Mouse (Mus musculus): ENCODE results near the gene Prune2. TPM values are rescaled to one million over a fixed set of nuclear protein-coding genes. Genes with fewer than 3 reads are reported as not detected.

Gene Prune2
- polyA plus RNA-seq, 1 experiment from 2014 or later: 1.7 TPM

DNA sequence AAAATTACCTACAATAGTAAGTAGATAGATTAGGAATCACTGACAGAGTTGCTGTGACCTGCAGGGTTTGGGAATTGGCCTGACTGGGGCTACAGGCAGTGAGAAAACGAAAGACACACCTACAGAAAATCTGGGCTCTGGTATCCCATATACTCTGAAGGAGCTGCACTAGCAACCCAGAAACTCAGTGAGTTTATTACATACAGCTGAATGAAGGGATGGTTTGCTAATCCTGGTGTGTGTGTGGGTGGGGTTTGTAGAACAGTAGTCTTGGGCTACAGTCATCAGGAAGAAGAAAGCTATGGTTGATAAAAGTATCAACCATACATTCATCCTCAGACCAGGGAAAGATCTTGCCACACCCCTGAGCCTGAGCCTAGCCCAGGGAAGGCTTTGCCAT is 285.3 kb downstream of the Prune2 start:
- Histone ChIP-seq H3K9me3 (no peaks in the 10 kb centered on the region), H3K36me3 (no peaks in the 10 kb centered on the region), H3K4me3 (no peak overlapping the region), H3K27me3 (ENCODE audit: insufficient read depth, poor library complexity, severe bottlenecking) (no peaks in the 10 kb centered on the region), H3K4me1 (replicated peaks) (0 out of 2 replicates have a peak, but pooled peaks cover 3% of the 10 kb centered on the region), H3K27ac (no peak overlapping the region)
- no peak for DNase-seq (ENCODE audit: low spot score)
- 83% methylated on average over 1 of the region's 1 CpGs for WGBS

DNA sequence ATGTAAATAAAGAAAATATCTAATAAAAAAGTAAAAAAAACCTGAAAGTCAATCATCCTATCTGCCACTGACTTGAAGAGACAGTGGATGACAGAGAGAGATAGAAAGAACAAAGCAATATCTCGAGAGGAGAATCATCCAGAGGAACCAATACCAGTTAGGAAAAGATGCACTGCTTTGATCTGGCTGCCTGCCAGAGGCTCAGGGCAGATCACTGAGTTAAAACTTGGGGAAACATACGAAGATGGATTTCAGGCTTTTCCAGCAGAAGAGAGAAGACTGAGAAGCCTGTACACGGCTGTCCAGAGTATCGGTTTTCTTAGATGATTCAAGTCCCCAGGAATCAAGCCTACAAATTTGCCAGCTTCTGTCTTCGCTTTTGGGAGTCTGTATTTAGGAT is 287.0 kb downstream of the Prune2 start:
- Histone ChIP-seq H3K27ac (no peak overlapping the region), H3K4me3 (no peak overlapping the region), H3K9me3 (no peaks in the 10 kb centered on the region), H3K27me3 (ENCODE audit: insufficient read depth, poor library complexity, severe bottlenecking) (no peaks in the 10 kb centered on the region), H3K36me3 (no peaks in the 10 kb centered on the region), H3K4me1 (replicated peaks) (no peaks in the 10 kb centered on the region)
- 84% methylated on average over 5 of the region's 5 CpGs for WGBS
- no peak for DNase-seq (ENCODE audit: low spot score)

DNA sequence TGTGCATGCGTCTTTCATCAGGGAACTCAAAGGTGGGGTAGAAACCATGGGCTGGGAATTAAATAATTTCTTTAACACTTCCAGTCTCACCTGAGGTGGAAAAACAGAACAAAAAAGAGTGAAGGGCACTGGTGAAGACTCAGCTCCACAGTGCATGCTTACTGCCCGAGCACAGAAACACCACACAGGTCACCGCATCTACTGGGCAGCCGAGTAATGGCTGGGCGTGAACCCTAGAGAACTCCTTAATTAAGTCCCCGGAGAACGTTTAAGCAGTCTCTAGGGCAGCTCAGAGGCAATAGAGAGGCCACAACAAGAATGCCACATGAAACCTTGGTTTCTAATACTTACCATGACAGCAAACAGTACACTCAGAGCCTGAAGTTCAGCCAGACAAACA is 288.6 kb downstream of the Prune2 start:
- Histone ChIP-seq H3K27ac (no peak overlapping the region), H3K4me1 (replicated peaks) (no peaks in the 10 kb centered on the region), H3K36me3 (no peaks in the 10 kb centered on the region), H3K27me3 (ENCODE audit: insufficient read depth, poor library complexity, severe bottlenecking) (no peaks in the 10 kb centered on the region), H3K9me3 (no peaks in the 10 kb centered on the region), H3K4me3 (no peak overlapping the region)
- no peak for DNase-seq (ENCODE audit: low spot score)
- 79% methylated on average over 7 of the region's 7 CpGs for whole genome bisulfite sequencing

DNA sequence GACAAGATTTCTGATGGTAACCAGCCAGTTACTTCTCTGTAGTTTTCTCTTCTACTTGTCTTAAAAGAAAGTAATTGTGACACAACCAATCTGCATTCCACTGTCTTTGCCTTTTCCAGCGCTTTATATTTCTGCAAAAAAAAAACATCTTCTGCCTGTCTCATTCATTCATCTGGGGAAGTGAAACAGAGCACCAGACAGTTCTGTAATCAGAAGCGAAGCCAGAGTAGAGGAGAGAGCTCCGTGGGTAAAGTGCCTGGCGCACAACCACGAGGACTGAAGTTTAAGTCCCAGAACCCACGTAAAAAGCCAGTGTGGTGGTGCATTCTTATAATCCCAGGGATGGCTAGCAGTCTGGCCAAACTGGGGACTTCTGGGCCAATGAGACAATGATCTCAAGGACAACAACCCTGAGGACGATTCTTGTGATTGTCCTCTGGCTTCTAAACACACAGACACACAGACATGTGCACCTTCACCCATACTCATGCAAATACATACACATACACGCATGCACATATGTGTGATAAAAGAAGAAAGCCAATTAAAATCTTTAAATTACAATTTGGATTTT is 291.5 kb downstream of the Prune2 start:
- Histone ChIP-seq H3K4me1 (replicated peaks) (no peaks in the 10 kb centered on the region), H3K27me3 (ENCODE audit: insufficient read depth, poor library complexity, severe bottlenecking) (no peaks in the 10 kb centered on the region), H3K27ac (no peak overlapping the region), H3K9me3 (no peaks in the 10 kb centered on the region), H3K4me3 (no peak overlapping the region), H3K36me3 (no peaks in the 10 kb centered on the region)
- no peak for DNase-seq (ENCODE audit: low spot score)
- WGBS: 88% methylated on average over 8 of the region's 8 CpGs

DNA sequence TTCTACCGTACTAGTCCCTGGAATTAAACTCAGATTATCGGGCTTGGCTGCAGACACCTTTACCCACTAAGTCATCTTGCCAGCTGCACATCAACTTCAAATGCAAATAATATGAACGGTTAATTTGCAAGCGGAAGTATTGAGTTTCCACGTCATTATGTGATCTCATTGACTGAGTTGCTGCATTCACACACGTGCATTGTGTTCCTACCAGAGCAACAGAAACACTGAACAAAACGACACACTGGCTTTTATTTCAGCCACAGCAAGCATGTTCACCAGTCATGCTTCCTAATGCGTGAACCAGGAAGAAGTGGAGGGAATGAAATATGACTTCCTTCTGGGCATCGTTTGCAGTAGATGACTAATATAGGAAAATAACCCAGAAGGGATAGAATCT is 293.8 kb downstream of the Prune2 start:
- no peak overlapping the region for H3K4me3 ChIP-seq
- peaks cover 3% of the 10 kb centered on the region; the same call in 1 of the 2 replicates for H3K4me1 ChIP-seq (replicated peaks)
- H3K9me3 ChIP-seq: no peaks in the 10 kb centered on the region
- no peaks in the 10 kb centered on the region for H3K36me3 ChIP-seq
- DNase-seq (ENCODE audit: low spot score): no peak
- H3K27ac ChIP-seq: no peak overlapping the region
- H3K27me3 ChIP-seq (ENCODE audit: insufficient read depth, poor library complexity, severe bottlenecking): no peaks in the 10 kb centered on the region
- WGBS: 88% methylated on average over 9 of the region's 9 CpGs

DNA sequence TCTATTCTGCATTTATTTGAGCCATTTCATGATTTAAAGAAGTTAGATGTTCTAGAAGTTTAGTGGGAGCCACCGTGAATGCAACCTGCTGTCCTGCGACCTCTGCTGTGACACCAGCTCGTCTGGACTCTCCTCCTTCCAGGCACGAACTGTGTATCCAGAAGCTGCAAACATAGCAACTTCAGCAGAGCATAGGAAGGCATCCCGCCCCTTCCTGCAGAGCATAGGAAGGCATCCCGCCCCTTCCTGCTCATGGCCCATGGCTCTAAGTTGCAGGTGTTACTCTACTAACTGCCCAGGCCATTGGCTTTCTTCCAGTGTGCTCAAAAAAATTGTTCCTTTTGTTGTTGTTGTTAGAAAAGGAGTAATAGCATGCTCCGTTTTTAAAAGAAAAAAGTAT is 294.9 kb downstream of the Prune2 start:
- WGBS: 83% methylated on average over 7 of the region's 7 CpGs
- H3K4me3 ChIP-seq: no peak overlapping the region
- H3K27ac ChIP-seq: no peak overlapping the region
- no peaks in the 10 kb centered on the region for H3K36me3 ChIP-seq
- peaks cover 8% of the 10 kb centered on the region; the same call in 1 of the 2 replicates for H3K4me1 ChIP-seq (replicated peaks)
- DNase-seq (ENCODE audit: low spot score): no peak
- no peaks in the 10 kb centered on the region for H3K27me3 ChIP-seq (ENCODE audit: insufficient read depth, poor library complexity, severe bottlenecking)
- no peaks in the 10 kb centered on the region for H3K9me3 ChIP-seq

DNA sequence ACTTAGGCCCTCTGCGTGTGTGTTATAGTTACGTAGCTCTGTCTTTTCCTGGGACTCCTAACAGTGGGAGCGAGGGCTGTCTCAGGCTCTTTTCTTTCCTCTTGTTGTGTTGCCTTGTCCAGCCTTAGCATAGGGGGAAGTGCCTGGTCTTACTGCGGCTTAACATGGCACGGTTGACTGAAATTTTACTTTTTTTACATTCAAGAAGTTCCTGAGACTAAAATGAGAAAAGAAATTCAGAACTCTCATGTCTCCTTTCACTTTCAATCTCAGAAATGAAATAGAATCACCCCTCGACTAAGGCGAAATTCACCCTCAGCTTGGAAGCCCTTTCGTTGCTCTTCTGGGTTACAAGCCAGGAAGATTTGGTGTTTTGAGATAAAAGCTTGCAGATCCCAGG is 295.5 kb downstream of the Prune2 start:
- no peak overlapping the region for H3K4me3 ChIP-seq
- H3K27me3 ChIP-seq (ENCODE audit: insufficient read depth, poor library complexity, severe bottlenecking): no peaks in the 10 kb centered on the region
- H3K4me1 ChIP-seq (replicated peaks): peaks cover 14% of the 10 kb centered on the region
- H3K36me3 ChIP-seq: no peaks in the 10 kb centered on the region
- no peak for DNase-seq (ENCODE audit: low spot score)
- no peak overlapping the region for H3K27ac ChIP-seq
- 89% methylated on average over 8 of the region's 8 CpGs for WGBS
- no peaks in the 10 kb centered on the region for H3K9me3 ChIP-seq

DNA sequence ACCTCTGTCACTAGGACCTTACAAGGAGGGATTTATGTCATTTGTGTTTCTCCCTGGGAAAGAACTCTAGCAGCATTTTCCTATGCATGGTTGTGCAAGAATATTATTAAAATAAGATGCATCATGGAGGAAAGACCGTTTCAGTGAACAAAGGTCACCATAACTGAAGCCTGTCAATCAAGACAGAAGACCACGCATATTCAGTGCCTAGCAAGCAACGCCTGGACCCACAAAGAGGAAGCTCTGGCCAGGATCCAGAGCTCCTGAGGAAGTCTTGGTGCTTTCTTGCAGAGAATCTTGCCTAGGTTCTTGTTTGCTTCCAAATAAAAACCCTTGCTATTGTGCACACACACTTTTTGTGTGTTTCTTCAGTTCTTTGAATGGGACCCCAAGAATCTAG is 296.9 kb downstream of the Prune2 start:
- WGBS: 65% methylated on average over 3 of the region's 3 CpGs
- H3K9me3 ChIP-seq: no peaks in the 10 kb centered on the region
- no peaks in the 10 kb centered on the region for H3K27me3 ChIP-seq (ENCODE audit: insufficient read depth, poor library complexity, severe bottlenecking)
- H3K4me3 ChIP-seq: no peak overlapping the region
- H3K27ac ChIP-seq: no peak overlapping the region
- DNase-seq (ENCODE audit: low spot score): no peak
- H3K4me1 ChIP-seq (replicated peaks): peaks cover 24% of the 10 kb centered on the region
- no peaks in the 10 kb centered on the region for H3K36me3 ChIP-seq

DNA sequence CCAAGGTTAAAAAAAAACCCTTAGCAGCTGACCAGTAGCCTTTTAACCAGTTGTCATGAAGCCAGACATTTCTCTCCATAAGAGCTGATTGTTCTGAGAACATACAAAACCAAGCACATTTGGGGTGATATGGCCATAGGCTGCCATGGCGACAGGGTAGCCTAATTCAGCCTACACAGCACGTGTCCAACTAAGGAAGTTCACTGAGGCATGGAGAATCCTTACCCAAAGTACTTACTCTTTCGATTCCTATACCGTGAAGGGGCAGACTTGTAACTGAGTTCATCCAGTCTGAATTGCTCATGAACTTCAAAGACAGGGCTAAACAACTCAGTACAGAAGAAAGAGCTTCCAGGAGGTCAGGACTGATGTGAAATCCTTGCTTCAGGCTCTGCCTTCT is 299.6 kb downstream of the Prune2 start:
- no peak overlapping the region for H3K27ac ChIP-seq
- no peak overlapping the region for H3K4me3 ChIP-seq
- no peak for DNase-seq (ENCODE audit: low spot score)
- H3K4me1 ChIP-seq (replicated peaks): peaks cover 24% of the 10 kb centered on the region
- no peaks in the 10 kb centered on the region for H3K36me3 ChIP-seq
- WGBS: 46% methylated on average over 4 of the region's 4 CpGs
- no peaks in the 10 kb centered on the region for H3K27me3 ChIP-seq (ENCODE audit: insufficient read depth, poor library complexity, severe bottlenecking)
- no peaks in the 10 kb centered on the region for H3K9me3 ChIP-seq

DNA sequence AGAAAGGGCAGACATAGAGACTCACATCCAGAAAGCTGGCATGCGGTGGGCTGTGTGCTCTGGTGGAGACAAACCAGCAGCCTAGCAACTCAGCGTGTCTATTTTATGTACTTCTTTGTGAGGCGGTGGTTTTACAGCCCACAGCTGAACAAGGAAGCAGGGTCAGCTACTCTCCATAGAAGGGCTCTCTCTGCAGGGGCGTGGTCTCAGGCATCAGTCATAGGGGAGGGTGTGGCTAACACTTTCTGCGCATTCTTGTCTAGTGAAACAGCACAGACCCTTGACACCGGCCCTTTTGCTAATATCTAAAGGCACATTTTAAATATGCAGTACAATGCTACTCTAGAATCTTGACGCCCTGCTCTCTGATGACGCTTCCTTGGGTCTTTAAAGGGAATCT is 300.5 kb downstream of the Prune2 start:
- 79% methylated on average over 8 of the region's 8 CpGs for WGBS
- DNase-seq (ENCODE audit: low spot score): no peak
- no peaks in the 10 kb centered on the region for H3K27me3 ChIP-seq (ENCODE audit: insufficient read depth, poor library complexity, severe bottlenecking)
- H3K4me3 ChIP-seq: no peak overlapping the region
- no peak overlapping the region for H3K27ac ChIP-seq
- peaks cover 24% of the 10 kb centered on the region for H3K4me1 ChIP-seq (replicated peaks)
- H3K36me3 ChIP-seq: no peaks in the 10 kb centered on the region
- H3K9me3 ChIP-seq: no peaks in the 10 kb centered on the region

DNA sequence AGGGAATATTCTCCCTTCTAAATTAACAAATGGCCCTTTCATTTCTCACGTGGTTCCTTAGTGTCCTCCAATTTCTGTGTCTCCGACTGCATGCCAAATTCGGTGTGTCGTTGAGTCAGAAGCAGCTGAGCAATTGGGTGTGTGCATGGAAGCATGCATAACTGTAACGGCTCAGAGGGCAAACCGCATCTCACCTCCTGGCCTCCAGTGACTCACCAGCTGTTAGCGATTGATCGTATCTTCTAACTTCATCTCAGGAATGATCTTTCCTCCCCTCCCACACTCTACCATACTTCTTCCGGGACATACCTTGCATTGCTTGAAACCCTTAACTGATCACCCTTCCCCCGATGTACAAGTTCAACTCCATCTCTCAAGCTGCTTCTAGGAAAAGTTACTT is 300.9 kb downstream of the Prune2 start:
- DNase-seq (ENCODE audit: low spot score): no peak
- H3K9me3 ChIP-seq: no peaks in the 10 kb centered on the region
- H3K36me3 ChIP-seq: no peaks in the 10 kb centered on the region
- H3K4me1 ChIP-seq (replicated peaks): peaks cover 24% of the 10 kb centered on the region
- no peaks in the 10 kb centered on the region for H3K27me3 ChIP-seq (ENCODE audit: insufficient read depth, poor library complexity, severe bottlenecking)
- WGBS: 88% methylated on average over 10 of the region's 10 CpGs
- no peak overlapping the region for H3K27ac ChIP-seq
- no peak overlapping the region for H3K4me3 ChIP-seq

DNA sequence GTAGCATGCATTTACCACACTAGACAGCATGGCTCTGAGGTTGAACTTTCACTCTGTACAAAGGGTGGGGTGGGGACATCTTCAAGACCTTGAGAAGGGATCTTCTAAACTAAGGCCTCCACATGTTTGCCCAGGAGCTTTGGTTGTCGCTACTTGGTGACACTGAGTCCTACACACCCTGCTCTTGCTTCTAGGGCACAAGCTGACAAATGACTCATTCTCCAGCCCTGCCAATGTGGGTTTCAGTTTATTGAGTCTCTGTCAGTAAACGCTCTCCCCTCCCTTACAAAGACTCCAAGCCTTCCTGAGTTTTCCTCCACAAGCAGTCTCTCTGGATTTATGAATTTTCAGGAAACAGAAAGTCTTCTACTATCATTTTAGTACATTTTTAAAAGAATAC is 307.3 kb downstream of the Prune2 start:
- Histone ChIP-seq H3K36me3 (no peaks in the 10 kb centered on the region), H3K27ac (no peak overlapping the region), H3K4me1 (replicated peaks) (no peaks in the 10 kb centered on the region), H3K9me3 (no peaks in the 10 kb centered on the region), H3K27me3 (ENCODE audit: insufficient read depth, poor library complexity, severe bottlenecking) (no peaks in the 10 kb centered on the region), H3K4me3 (no peak overlapping the region)
- 91% methylated on average over 2 of the region's 2 CpGs for WGBS
- DNase-seq (ENCODE audit: low spot score): no peak

DNA sequence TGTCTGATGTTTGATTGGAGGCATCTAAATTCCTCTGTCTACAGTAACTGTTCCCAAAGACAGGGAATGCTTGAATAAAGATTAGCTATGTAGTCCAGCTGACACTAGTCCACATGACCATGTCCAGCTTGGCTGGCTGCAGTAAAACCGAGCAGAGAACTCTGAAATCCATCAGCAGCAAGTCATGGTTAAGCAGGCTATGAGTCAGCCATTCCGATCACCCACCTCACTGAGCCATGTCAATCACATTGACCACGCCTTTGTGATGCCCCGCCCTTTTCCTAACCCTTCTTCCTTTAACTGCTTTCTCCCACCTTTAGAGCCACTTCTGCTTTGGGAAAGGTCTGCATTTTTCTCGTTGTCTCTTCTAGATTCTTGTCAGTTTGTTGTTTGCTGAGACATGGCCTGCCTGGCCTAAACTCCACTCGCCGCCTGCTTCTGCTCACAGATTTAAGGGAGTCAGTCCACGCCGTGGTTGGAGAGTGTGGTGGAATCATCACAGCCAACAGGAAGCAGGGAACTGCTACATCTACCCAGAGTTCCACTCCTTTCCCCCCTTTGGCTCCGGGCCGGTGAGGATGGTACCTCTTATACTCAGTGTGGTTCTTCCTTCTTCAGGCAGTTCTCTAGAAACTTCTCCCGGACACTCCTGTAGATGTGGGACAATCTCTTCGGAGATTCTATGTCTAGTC is 307.9 kb downstream of the Prune2 start:
- Histone ChIP-seq H3K27me3 (ENCODE audit: insufficient read depth, poor library complexity, severe bottlenecking) (no peaks in the 10 kb centered on the region), H3K4me3 (no peak overlapping the region), H3K9me3 (no peaks in the 10 kb centered on the region), H3K27ac (no peak overlapping the region), H3K4me1 (replicated peaks) (no peaks in the 10 kb centered on the region), H3K36me3 (no peaks in the 10 kb centered on the region)
- DNase-seq (ENCODE audit: low spot score): no peak
- WGBS: 92% methylated on average over 13 of the region's 13 CpGs
